Mouse (Mus musculus) gastrocnemius, adult 2 months (tissue): ENCODE results near the gene Lrpap1. TPM values are rescaled to one million over a fixed set of nuclear protein-coding genes. Genes with fewer than 3 reads are reported as not detected.

ENCODE experiments used
- DNase-seq: peaks from one replicate; pipeline ENCODE4 v3.0.0; 2022
- H3K27ac ChIP-seq: fragments of 200-600 bp; 2 replicates; pipeline ENCODE4 v1.8.1; 2022; ENCODE audit warnings: mild to moderate bottlenecking
- H3K4me3 ChIP-seq: fragments of 200-600 bp; 2 replicates; pipeline ENCODE4 v1.8.1; 2022; ENCODE audit warnings: mild to moderate bottlenecking, moderate library complexity
- CTCF ChIP-seq: fragments of 200-600 bp; IDR thresholded peaks from 2 replicates; pipeline ENCODE4 v1.8.1; 2022; ENCODE audit warnings: antibody characterized with exemption, mild to moderate bottlenecking, moderate library complexity
- intact Hi-C: fragments of 180-260 bp; cut with DNase I; formaldehyde crosslinking; loops from one replicate; pipeline ENCODE4 v1.15.1; 2025
- total RNA-seq, 2 experiments: library from RNA; stranded (reverse); gene quantifications; 2 replicates each; pipeline ENCODE4 v1.2.3; 2021

Lrpap1 gene
- total RNA-seq, 2 experiments from 2014 or later, result 28.2 to 30.2 TPM

DNA sequence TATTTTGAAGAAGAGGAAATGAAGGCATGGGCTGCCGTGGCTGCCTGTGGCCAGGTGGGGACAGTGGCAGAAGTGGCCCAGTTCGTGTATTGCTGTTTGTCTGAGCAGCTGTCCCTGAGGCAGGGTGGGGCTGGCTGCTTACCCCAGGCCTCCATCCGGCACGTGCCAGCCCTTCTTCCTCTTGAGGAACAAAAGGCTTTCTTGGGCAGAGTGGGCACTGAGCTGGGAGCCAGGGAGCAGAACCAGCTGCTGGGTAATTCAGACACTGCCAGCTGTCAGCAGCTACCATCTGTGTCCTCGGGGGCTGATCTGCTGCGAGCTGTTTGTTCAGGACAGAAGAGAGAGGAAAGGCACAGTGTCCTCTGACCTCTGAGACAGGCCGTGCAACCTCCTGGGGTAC is 34.6 kb downstream of the Lrpap1 start:
- no peak for TF ChIP-seq CTCF
- Histone ChIP-seq H3K4me3 (no peak overlapping the region), H3K27ac (peak overlapping the region; percentile 95)
- intact Hi-C loops, result no loop called here
- no peak for DNase-seq

DNA sequence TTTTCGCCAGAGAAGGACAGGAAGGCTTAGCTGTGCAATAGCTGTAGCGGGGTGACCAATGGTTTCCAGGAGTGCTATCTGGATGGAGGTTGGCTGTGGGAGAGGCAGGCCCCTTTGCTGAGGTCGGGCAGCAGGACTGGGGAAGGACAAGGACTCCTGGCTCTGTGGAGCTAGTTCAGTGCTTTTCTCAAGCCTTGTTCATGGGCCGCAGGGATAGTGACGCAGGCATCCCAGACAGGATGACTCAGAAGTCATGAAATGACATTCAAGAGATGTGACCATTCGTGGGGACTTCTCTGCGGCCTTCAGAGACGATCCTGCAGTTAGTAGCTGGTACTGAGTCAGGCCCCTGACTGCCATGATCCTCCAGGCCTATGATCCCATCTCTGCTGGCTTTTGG is 35.3 kb downstream of the Lrpap1 start:
- no peak for DNase-seq
- Histone ChIP-seq H3K4me3 (no peak overlapping the region), H3K27ac (peak overlapping the region; percentile 95)
- no peak for TF ChIP-seq CTCF
- intact Hi-C loops, result no loop called here

DNA sequence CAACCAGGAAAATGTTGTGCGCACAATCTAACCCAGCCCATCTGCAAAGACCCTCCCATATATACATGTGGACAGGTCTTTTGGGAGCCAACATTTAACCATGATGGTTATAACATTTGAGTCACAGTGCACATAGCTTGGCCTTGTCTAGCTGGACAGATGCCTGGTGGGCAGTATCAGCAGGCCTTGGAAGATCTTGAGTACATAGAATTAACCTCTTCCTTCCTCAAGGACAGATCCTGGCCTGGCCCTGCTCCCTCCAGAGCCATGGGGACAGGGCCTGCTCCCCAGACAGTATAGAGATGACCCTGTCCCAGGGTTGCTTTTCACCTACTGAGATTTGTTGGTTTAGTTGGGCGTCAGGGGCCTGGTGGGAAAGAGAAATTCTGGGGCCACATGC is 35.7 kb downstream of the Lrpap1 start:
- peak overlapping the region; percentile 95 for H3K27ac ChIP-seq
- TF ChIP-seq CTCF, result no peak
- H3K4me3 ChIP-seq, result no peak overlapping the region
- no peak for DNase-seq
- intact Hi-C loops, result no loop called here

DNA sequence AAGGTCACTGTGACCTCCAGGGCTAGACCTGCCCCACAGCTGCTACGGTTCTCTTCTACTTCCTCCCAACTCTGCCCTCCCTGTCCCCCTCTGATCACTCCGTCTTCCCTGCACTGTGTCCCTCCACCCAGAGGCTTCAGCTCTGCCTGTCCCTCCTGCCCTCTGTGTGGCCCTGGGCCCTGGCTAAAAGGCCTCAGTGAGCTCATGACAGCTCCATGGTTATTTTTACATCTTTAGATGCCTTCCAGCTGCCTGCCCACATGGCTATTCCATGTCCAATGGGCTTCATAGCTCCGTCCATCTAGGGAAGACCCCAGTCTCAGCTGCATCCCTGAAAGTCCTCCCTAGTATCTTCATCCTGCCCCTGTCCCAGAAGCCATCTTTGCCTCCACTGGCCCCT is 45.5 kb downstream of the Lrpap1 start:
- Histone ChIP-seq H3K27ac (peak overlapping the region; percentile 96), H3K4me3 (peak overlapping the region; percentile 33)
- no peak for TF ChIP-seq CTCF
- intact Hi-C loops, result no loop called here
- DNase-seq, result peak; percentile 73

DNA sequence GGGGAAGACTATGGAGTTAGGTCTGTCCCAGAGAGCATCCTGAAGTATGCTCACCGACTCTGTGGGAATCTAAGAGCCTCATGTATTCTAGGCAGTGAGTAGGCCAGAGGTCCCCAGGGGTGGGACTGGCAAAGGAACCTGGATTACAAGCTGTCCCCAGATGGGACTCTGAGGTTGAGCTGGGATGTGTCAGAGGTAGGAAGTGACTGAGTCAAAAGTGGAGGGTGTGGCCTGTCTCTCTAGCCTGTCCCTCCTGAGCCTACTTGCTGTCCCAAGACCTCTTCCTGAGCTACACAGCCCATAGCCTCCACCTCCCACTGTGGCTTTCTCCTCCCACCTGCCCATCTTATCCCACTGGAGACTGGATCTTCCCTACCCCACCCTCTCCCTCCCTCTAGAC is 47.4 kb downstream of the Lrpap1 start:
- intact Hi-C loops, result no loop called here
- no peak for TF ChIP-seq CTCF
- Histone ChIP-seq H3K27ac (peak overlapping the region; percentile 96), H3K4me3 (peak overlapping the region; percentile 78)
- no peak for DNase-seq

DNA sequence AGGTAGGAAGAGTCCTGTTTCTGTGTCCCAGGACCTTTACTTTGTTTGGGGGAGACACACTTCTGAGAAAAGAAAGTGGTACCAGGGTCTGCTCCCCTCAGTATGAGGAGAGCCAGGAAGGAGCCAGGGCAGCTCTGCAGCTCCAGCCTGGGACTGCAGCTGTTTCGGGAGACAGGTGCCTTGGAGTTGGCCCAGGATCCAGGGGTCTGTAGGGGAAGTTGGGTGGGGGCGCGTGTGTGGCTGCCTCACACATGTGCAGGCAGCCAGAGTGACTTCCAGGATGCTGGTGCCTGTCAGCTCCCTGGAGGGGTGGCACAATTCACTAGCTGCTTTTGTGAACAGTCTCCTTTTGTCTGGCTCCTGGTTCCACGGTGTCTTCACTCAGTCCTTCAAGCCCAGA is 48.0 kb downstream of the Lrpap1 start:
- intact Hi-C loops, result no loop called here
- no peak for DNase-seq
- peak overlapping the region; percentile 96 for H3K27ac ChIP-seq
- H3K4me3 ChIP-seq, result peak overlapping the region; percentile 78
- TF ChIP-seq CTCF, result no peak

DNA sequence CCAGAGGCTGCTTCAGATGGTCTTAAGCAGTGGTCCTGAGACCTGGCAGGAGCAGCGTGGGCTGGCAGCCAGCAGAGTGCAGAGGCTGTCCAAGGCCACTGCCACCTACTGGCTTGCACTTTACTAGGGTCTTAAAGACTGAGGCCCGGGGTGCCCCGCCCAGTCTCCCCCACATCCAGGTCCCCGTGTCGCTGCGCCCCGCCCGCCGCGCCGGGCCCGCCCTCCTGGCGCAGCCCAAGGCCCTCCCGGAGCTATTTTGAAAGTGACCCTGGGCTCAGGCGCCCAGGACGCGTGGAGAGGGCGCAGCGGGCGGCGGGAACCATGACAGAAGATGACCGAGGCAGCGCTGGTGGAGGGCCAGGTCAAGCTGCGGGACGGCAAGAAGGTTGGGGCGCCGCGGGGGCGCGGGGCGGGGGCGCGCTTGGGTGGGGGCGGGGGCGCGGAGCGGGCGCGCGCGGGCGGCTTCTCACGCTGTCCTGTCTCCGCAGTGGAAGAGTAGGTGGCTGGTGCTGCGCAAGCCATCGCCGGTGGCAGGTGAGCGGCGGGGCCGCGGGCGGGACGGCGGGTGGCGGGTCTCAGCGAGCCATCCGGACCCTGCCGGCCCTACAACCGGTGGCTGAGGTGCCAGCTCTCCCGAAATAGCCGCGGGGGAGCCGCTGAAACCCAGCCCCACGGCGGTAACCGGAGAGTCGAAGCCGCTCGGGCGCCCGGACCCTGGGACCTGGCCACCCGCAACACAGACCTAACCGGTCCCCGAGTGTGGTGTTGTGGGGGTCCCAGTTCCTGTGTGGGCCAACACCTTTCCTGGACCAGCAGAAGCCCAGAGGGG is 48.7 kb downstream of the Lrpap1 start, which contains the start of gene Dok7:
TSS of gene Dok7 (plus strand) at position 163 of the 829 bp plus-strand sequence.
- H3K4me3 ChIP-seq, result peak within 1 kb of the TSS; percentile 78
- peak; percentile 47 for TF ChIP-seq CTCF
- H3K27ac ChIP-seq, result peak within 1 kb of the TSS; percentile 96
- intact Hi-C loops, result no loop called here
- peak; percentile 89 for DNase-seq

DNA sequence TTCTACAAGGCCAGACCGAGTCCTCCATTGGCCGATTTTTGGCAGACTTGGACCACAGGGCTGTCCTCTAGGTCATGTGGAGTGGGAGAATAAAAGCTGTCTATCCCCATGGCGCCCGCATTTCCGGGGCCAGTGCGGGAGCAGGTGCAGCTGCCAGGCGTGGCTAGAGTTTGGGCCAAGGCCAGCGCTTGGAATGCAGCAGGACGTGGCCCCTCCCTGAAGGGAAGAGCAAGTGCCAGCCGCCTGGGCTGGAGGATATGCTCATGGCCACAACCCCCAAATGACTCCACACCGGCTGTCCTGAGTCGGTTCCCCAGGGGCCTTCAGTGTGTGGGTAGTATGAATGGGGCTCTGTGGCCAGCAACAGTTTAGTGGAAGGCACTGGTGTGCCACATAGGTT is 50.5 kb downstream of the Lrpap1 start:
- no peak for TF ChIP-seq CTCF
- DNase-seq, result peak; percentile 84
- intact Hi-C loops, result loop anchor here (1.0 kb wide), 1 partner anchor 19 kb away; no protein-coding TSS in a partner anchor
- Histone ChIP-seq H3K4me3 (no peak overlapping the region), H3K27ac (peak overlapping the region; percentile 96)

DNA sequence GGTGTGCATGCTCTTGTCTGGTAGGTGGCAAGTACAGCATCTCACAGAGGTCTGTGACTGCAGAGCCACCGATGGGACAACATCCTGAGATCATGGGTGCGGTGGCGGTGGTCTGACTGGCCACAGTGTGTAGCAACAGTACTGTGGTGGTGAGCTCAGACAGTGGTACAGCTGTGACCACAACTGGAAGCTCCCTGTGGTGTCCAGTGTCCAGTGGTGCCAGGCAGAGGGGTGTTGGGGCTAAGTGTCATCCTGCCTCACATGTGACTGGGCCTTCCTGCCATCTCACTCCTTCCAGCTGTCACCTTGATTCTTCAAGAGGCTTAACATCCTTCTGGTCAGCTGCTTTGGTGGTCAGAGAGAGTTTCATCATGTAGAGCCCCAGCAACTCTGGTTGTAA is 50.9 kb downstream of the Lrpap1 start:
- intact Hi-C loops, result loop anchor here (1.0 kb wide), 1 partner anchor 20 kb away; no protein-coding TSS in a partner anchor
- no peak for DNase-seq
- H3K4me3 ChIP-seq, result no peak overlapping the region
- peak overlapping the region; percentile 96; the same call in 1 of the 2 replicates for H3K27ac ChIP-seq
- TF ChIP-seq CTCF, result no peak

DNA sequence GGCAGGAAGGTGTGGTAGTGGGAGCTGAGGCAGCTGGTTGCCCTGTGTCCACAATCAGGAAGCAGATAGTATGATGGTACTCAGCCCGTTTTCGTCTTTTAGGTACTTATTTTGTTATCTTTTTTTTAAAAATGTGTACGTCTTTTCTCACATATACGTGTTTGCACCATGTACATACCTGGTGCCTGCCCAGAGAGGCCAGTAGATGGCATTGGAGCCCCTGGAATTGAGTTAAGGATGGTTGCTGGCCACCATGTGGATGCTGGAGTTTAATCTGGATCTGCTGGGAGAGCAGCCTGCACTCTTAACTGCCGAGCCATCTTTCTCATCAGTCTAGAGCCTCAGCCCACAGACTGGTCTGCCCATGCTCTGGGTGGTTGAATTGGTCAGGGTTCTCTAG is 55.0 kb downstream of the Lrpap1 start:
- Histone ChIP-seq H3K4me3 (no peak overlapping the region), H3K27ac (no peak overlapping the region)
- DNase-seq, result no peak
- peak; percentile 65 for TF ChIP-seq CTCF
- intact Hi-C loops, result loop anchor here (2.0 kb wide), 2 partner anchors 38 to 80 kb away; no protein-coding TSS in a partner anchor

DNA sequence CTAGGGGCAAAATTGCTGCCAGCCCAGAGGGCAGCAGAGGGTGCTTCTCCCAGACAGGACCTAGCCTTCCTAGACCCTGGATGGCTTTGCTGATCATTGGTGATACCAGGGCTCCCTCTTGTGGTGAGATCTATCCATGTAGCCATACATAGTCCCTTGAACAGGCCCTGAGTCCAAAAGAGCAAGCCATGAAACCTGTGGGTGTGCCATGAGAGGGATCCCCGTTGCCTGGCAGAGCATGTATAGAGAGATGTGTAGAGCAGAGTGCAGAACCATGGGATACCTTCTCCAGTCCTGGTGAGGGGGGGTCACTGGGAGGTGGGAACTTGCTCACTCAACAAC is 62.5 kb downstream of the Lrpap1 start:
- H3K27ac ChIP-seq, result no peak overlapping the region
- peak; percentile 89 for TF ChIP-seq CTCF
- H3K4me3 ChIP-seq, result no peak overlapping the region
- intact Hi-C loops, result loop anchor here (1.0 to 2.0 kb wide), 2 partner anchors 56 to 128 kb away; no protein-coding TSS in a partner anchor
- peak; percentile 70 for DNase-seq

DNA sequence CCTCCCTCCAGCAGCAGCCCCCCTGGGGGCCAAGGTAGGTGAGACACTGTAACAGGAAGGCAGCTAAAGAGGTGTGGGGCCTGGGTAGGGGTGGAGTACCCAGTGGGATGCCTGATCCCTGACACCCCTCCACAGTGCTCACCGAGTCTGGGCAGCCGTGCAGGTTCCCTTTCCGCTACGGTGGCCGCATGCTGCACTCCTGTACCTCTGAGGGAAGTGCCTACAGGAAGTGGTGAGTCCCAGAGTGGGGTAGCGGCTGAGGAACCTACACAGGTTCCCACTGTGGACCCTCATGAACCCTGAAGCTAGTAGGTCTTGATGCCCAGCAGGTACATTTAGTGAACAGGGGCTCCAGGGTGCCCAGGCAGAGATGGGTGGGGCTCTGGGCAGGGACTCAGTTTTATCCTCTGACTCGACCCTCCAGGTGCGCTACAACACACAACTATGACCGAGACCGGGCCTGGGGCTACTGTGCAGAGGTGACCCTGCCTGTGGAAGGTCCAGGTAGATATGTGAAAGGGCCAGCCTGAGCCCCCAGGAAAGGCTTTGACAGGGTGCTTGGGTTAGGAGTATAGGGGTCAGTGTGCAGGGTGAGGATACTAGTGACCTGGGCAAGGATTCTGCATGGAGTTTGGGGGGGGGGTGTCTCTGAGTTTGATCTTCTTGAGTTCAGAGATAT is 63.0 kb downstream of the Lrpap1 start:
- intact Hi-C loops, result loop anchor here (1.0 to 2.0 kb wide), 2 partner anchors 56 to 127 kb away; no protein-coding TSS in a partner anchor
- TF ChIP-seq CTCF, result no peak
- Histone ChIP-seq H3K27ac (no peak overlapping the region), H3K4me3 (no peak overlapping the region)
- DNase-seq, result no peak

Other genes starting within 250 kb of the Lrpap1 start
- gene Msantd1, start 197.8 kb downstream of the Lrpap1 start, total RNA-seq, result 1 to 10 TPM in 1 of 2 experiments, under 1 TPM in 1; 0.33 to 1.1 TPM
- gene Rgs12, start 156.3 kb downstream of the Lrpap1 start, total RNA-seq, result 1 to 10 TPM; 2.2 to 3.0 TPM
- gene Hgfac, start 64.3 kb downstream of the Lrpap1 start, total RNA-seq, result under 1 TPM; 0.25 to 0.48 TPM
- 10 to 100 TPM; 21.8 to 31.9 TPM for gene Dok7, start 49.0 kb downstream of the Lrpap1 start, total RNA-seq
- gene Adra2c, start 172.6 kb upstream of the Lrpap1 start, total RNA-seq, result under 1 TPM; 0.25 to 0.26 TPM